Mouse (Mus musculus): Measurements from ENCODE around the gene Gucy2e. TPM values are rescaled to one million over a fixed set of nuclear protein-coding genes. Genes with fewer than 3 reads are reported as not detected.
A peak's percentile ranks its signal among the peaks of the same experiment; 100 is the strongest.

Gene Gucy2e
- 0.45 and 0.62 TPM in 2 replicates for polyA plus RNA-seq (2015; fragmentation: Nextera tagmentation; extraction: Ambion mirVana)

- H3K36me3 ChIP-seq = no peaks in the 10 kb centered on the region
- peak within 1 kb of the TSS; percentile 64 for H3K27ac ChIP-seq
- H3K9me3 ChIP-seq = no peaks in the 10 kb centered on the region
- peaks cover 19% of the 10 kb centered on the region for H3K4me1 ChIP-seq
- no peak for ATAC-seq (ENCODE audit: insufficient number of reproducible peaks, insufficient read depth, low FRiP score, low TSS enrichment, low read depth)
- H3K9ac ChIP-seq = peak within 1 kb of the TSS; percentile 73
- peaks cover 43% of the 10 kb centered on the region for H3K27me3 ChIP-seq
- 14% methylated on average over 13 of the region's 13 CpGs for WGBS
- peak within 1 kb of the TSS; percentile 51 for H3K4me3 ChIP-seq
- H3K4me2 ChIP-seq = peak within 1 kb of the TSS; percentile 89
Measured at GRCm38 (mm10) chr11:69236926-69237260, at the start of gene Gucy2e. Gene Gucy2e (minus strand): TSS chr11:69237036.

- 56% methylated on average over 5 of the region's 5 CpGs for WGBS
- H3K27ac ChIP-seq = no peak overlapping the region
- no peak overlapping the region for H3K4me2 ChIP-seq
- no peak overlapping the region for H3K9ac ChIP-seq
- no peak overlapping the region for H3K4me3 ChIP-seq
- no peaks in the 10 kb centered on the region for H3K9me3 ChIP-seq
- H3K27me3 ChIP-seq = no peaks in the 10 kb centered on the region
- no peaks in the 10 kb centered on the region for H3K36me3 ChIP-seq
- no peak for ATAC-seq (ENCODE audit: insufficient number of reproducible peaks, insufficient read depth, low FRiP score, low TSS enrichment, low read depth)
- H3K4me1 ChIP-seq = 0 out of 2 replicates have a peak, but pooled peaks cover 2% of the 10 kb centered on the region
Measured at GRCm38 (mm10) chr11:69277267-69277666, 40.4 kb upstream of the Gucy2e start.

- H3K4me1 ChIP-seq = 0 out of 2 replicates have a peak, but pooled peaks cover 2% of the 10 kb centered on the region
- H3K9me3 ChIP-seq = no peaks in the 10 kb centered on the region
- no peak overlapping the region for H3K4me2 ChIP-seq
- no peak overlapping the region for H3K9ac ChIP-seq
- no peaks in the 10 kb centered on the region for H3K36me3 ChIP-seq
- no peak for ATAC-seq (ENCODE audit: insufficient number of reproducible peaks, insufficient read depth, low FRiP score, low TSS enrichment, low read depth)
- no peak overlapping the region for H3K27ac ChIP-seq
- no peak overlapping the region for H3K4me3 ChIP-seq
- no peaks in the 10 kb centered on the region for H3K27me3 ChIP-seq
- 60% methylated on average over 2 of the region's 2 CpGs for WGBS
Measured at GRCm38 (mm10) chr11:69276081-69276480, 39.2 kb upstream of the Gucy2e start.

GRCm38 (mm10) chr11:69275650-69276049 lies 38.8 kb upstream of the Gucy2e start:
- H3K27me3 ChIP-seq = no peaks in the 10 kb centered on the region
- H3K4me1 ChIP-seq = 0 out of 2 replicates have a peak, but pooled peaks cover 2% of the 10 kb centered on the region
- H3K4me2 ChIP-seq = no peak overlapping the region
- ATAC-seq (ENCODE audit: insufficient number of reproducible peaks, insufficient read depth, low FRiP score, low TSS enrichment, low read depth) = no peak
- no peak overlapping the region for H3K27ac ChIP-seq
- H3K36me3 ChIP-seq = no peaks in the 10 kb centered on the region
- no peak overlapping the region for H3K9ac ChIP-seq
- H3K4me3 ChIP-seq = no peak overlapping the region
- H3K9me3 ChIP-seq = no peaks in the 10 kb centered on the region
- 75% methylated on average over 6 of the region's 6 CpGs for WGBS

GRCm38 (mm10) chr11:69272122-69272740 lies 35.4 kb upstream of the Gucy2e start:
- Histone ChIP-seq H3K4me2 (no peak overlapping the region; the same call in 1 of the 2 replicates), H3K9me3 (no peaks in the 10 kb centered on the region), H3K4me3 (no peak overlapping the region), H3K27me3 (peaks cover 7% of the 10 kb centered on the region; the same call in 1 of the 2 replicates), H3K4me1 (peaks cover 2% of the 10 kb centered on the region; the same call in 1 of the 2 replicates), H3K36me3 (no peaks in the 10 kb centered on the region), H3K9ac (0 out of 2 replicates have a peak overlapping the region, but pooled peaks have one; percentile 6), H3K27ac (no peak overlapping the region)
- no peak for ATAC-seq (ENCODE audit: insufficient number of reproducible peaks, insufficient read depth, low FRiP score, low TSS enrichment, low read depth)
- WGBS = 33% methylated on average over 16 of the region's 16 CpGs

- no peak for ATAC-seq (ENCODE audit: insufficient number of reproducible peaks, insufficient read depth, low FRiP score, low TSS enrichment, low read depth)
- H3K4me3 ChIP-seq = no peak overlapping the region
- no peak overlapping the region for H3K27ac ChIP-seq
- WGBS = 14% methylated on average over 13 of the region's 13 CpGs
- H3K36me3 ChIP-seq = no peaks in the 10 kb centered on the region
- peaks cover 14% of the 10 kb centered on the region for H3K4me1 ChIP-seq
- H3K4me2 ChIP-seq = peak overlapping the region; percentile 33
- peaks cover 7% of the 10 kb centered on the region; the same call in 1 of the 2 replicates for H3K27me3 ChIP-seq
- H3K9ac ChIP-seq = peak overlapping the region; percentile 22; the same call in 1 of the 2 replicates
- no peaks in the 10 kb centered on the region for H3K9me3 ChIP-seq
Measured at GRCm38 (mm10) chr11:69269575-69269974, 32.7 kb upstream of the Gucy2e start.

- peaks cover 7% of the 10 kb centered on the region; the same call in 1 of the 2 replicates for H3K27me3 ChIP-seq
- H3K9ac ChIP-seq = 0 out of 2 replicates have a peak overlapping the region, but pooled peaks have one; percentile 16
- no peaks in the 10 kb centered on the region for H3K36me3 ChIP-seq
- H3K27ac ChIP-seq = no peak overlapping the region
- no peak overlapping the region for H3K4me3 ChIP-seq
- no peak overlapping the region for H3K4me2 ChIP-seq
- 84% methylated on average over 13 of the region's 13 CpGs for WGBS
- no peak for ATAC-seq (ENCODE audit: insufficient number of reproducible peaks, insufficient read depth, low FRiP score, low TSS enrichment, low read depth)
- no peaks in the 10 kb centered on the region for H3K9me3 ChIP-seq
- peaks cover 14% of the 10 kb centered on the region for H3K4me1 ChIP-seq
Measured at GRCm38 (mm10) chr11:69268100-69268499, 31.3 kb upstream of the Gucy2e start.

- Histone ChIP-seq H3K27ac (no peak overlapping the region), H3K4me3 (no peak overlapping the region), H3K36me3 (no peaks in the 10 kb centered on the region), H3K9me3 (no peaks in the 10 kb centered on the region), H3K4me2 (no peak overlapping the region), H3K27me3 (peaks cover 7% of the 10 kb centered on the region; the same call in 1 of the 2 replicates), H3K9ac (no peak overlapping the region), H3K4me1 (peaks cover 12% of the 10 kb centered on the region)
- WGBS = 30% methylated on average over 7 of the region's 7 CpGs
- no peak for ATAC-seq (ENCODE audit: insufficient number of reproducible peaks, insufficient read depth, low FRiP score, low TSS enrichment, low read depth)
Measured at GRCm38 (mm10) chr11:69267341-69267740, 30.5 kb upstream of the Gucy2e start.

- peak overlapping the region; percentile 39 for H3K4me2 ChIP-seq
- H3K36me3 ChIP-seq = no peaks in the 10 kb centered on the region
- H3K27me3 ChIP-seq = peaks cover 7% of the 10 kb centered on the region; the same call in 1 of the 2 replicates
- H3K27ac ChIP-seq = no peak overlapping the region
- no peak overlapping the region; the same call in 1 of the 2 replicates for H3K9ac ChIP-seq
- no peak for ATAC-seq (ENCODE audit: insufficient number of reproducible peaks, insufficient read depth, low FRiP score, low TSS enrichment, low read depth)
- H3K9me3 ChIP-seq = no peaks in the 10 kb centered on the region
- 19% methylated on average over 10 of the region's 10 CpGs for WGBS
- peaks cover 12% of the 10 kb centered on the region for H3K4me1 ChIP-seq
- H3K4me3 ChIP-seq = no peak overlapping the region
Measured at GRCm38 (mm10) chr11:69266253-69266652, 29.4 kb upstream of the Gucy2e start.

- no peak overlapping the region for H3K4me3 ChIP-seq
- H3K4me1 ChIP-seq = peaks cover 12% of the 10 kb centered on the region
- no peaks in the 10 kb centered on the region for H3K9me3 ChIP-seq
- peaks cover 7% of the 10 kb centered on the region; the same call in 1 of the 2 replicates for H3K27me3 ChIP-seq
- peak overlapping the region; percentile 13; the same call in 1 of the 2 replicates for H3K27ac ChIP-seq
- H3K36me3 ChIP-seq = no peaks in the 10 kb centered on the region
- WGBS = 71% methylated on average over 9 of the region's 9 CpGs
- ATAC-seq (ENCODE audit: insufficient number of reproducible peaks, insufficient read depth, low FRiP score, low TSS enrichment, low read depth) = no peak
- no peak overlapping the region for H3K9ac ChIP-seq
- no peak overlapping the region for H3K4me2 ChIP-seq
Measured at GRCm38 (mm10) chr11:69265410-69265809, 28.6 kb upstream of the Gucy2e start.

- H3K4me1 ChIP-seq = peaks cover 12% of the 10 kb centered on the region
- no peak overlapping the region for H3K4me3 ChIP-seq
- no peaks in the 10 kb centered on the region for H3K36me3 ChIP-seq
- H3K27ac ChIP-seq = no peak overlapping the region
- ATAC-seq (ENCODE audit: insufficient number of reproducible peaks, insufficient read depth, low FRiP score, low TSS enrichment, low read depth) = no peak
- 64% methylated on average over 2 of the region's 2 CpGs for whole genome bisulfite sequencing
- no peak overlapping the region for H3K9ac ChIP-seq
- no peak overlapping the region for H3K4me2 ChIP-seq
- no peaks in the 10 kb centered on the region for H3K9me3 ChIP-seq
- peaks cover 7% of the 10 kb centered on the region; the same call in 1 of the 2 replicates for H3K27me3 ChIP-seq
Measured at GRCm38 (mm10) chr11:69264276-69264675, 27.4 kb upstream of the Gucy2e start.

- H3K4me3 ChIP-seq = no peak overlapping the region
- no peak overlapping the region for H3K27ac ChIP-seq
- no peaks in the 10 kb centered on the region for H3K27me3 ChIP-seq
- H3K9me3 ChIP-seq = no peaks in the 10 kb centered on the region
- H3K9ac ChIP-seq = no peak overlapping the region
- H3K4me1 ChIP-seq = peaks cover 17% of the 10 kb centered on the region
- no peak overlapping the region for H3K4me2 ChIP-seq
- 94% methylated on average over 1 of the region's 1 CpGs for WGBS
- ATAC-seq (ENCODE audit: insufficient number of reproducible peaks, insufficient read depth, low FRiP score, low TSS enrichment, low read depth) = no peak
- no peaks in the 10 kb centered on the region for H3K36me3 ChIP-seq
Measured at GRCm38 (mm10) chr11:69260111-69260510, 23.3 kb upstream of the Gucy2e start.
